Mouse (Mus musculus): ENCODE results near the gene Ivd. TPM values are rescaled to one million over a fixed set of nuclear protein-coding genes. Genes with fewer than 3 reads are reported as not detected.

Gene Ivd
- polyA plus RNA-seq, 1 experiment from 2014 or later, result 50.4 TPM

Other genes starting within 250 kb of the Ivd start
- gene Pak6, start 198.7 kb upstream of the Ivd start, polyA plus RNA-seq (2015; fragmentation: Nextera tagmentation; extraction: Ambion mirVana), result 26.0 and 36.4 TPM in 2 replicates
- gene Ankrd63, start 158.0 kb upstream of the Ivd start, polyA plus RNA-seq (2015; fragmentation: Nextera tagmentation; extraction: Ambion mirVana), result 0.43 and 0.46 TPM in 2 replicates
- gene Plcb2, start 133.5 kb upstream of the Ivd start, polyA plus RNA-seq (2015; fragmentation: Nextera tagmentation; extraction: Ambion mirVana), result 0.63 and 1.2 TPM in 2 replicates
- 24.4 and 27.0 TPM in 2 replicates for gene Inafm2, start 116.2 kb upstream of the Ivd start, polyA plus RNA-seq (2015; fragmentation: Nextera tagmentation; extraction: Ambion mirVana)
- 1.3 and 1.6 TPM in 2 replicates for gene Ccdc9b, start 99.3 kb upstream of the Ivd start, polyA plus RNA-seq (2015; fragmentation: Nextera tagmentation; extraction: Ambion mirVana)
- not detected in 2 replicates for gene Phgr1, start 89.2 kb upstream of the Ivd start, polyA plus RNA-seq (2015; fragmentation: Nextera tagmentation; extraction: Ambion mirVana)
- gene Disp2, start 82.2 kb upstream of the Ivd start, polyA plus RNA-seq (2015; fragmentation: Nextera tagmentation; extraction: Ambion mirVana), result 27.3 and 36.9 TPM in 2 replicates
- gene Knstrn, start 48.0 kb upstream of the Ivd start, polyA plus RNA-seq (2015; fragmentation: Nextera tagmentation; extraction: Ambion mirVana), result 49.6 and 52.6 TPM in 2 replicates
- 5.7 and 6.5 TPM in 2 replicates for gene Bahd1, start 38.4 kb downstream of the Ivd start, polyA plus RNA-seq (2015; fragmentation: Nextera tagmentation; extraction: Ambion mirVana)
- 5.4 and 6.1 TPM in 2 replicates for gene Chst14, start 64.5 kb downstream of the Ivd start, polyA plus RNA-seq (2015; fragmentation: Nextera tagmentation; extraction: Ambion mirVana)
- 41.6 and 46.1 TPM in 2 replicates for gene Ccdc32, start 167.4 kb downstream of the Ivd start, polyA plus RNA-seq (2015; fragmentation: Nextera tagmentation; extraction: Ambion mirVana)
- 5.0 and 5.1 TPM in 2 replicates for gene Rpusd2, start 172.8 kb downstream of the Ivd start, polyA plus RNA-seq (2015; fragmentation: Nextera tagmentation; extraction: Ambion mirVana)
- gene Knl1, start 185.2 kb downstream of the Ivd start, polyA plus RNA-seq (2015; fragmentation: Nextera tagmentation; extraction: Ambion mirVana), result 23.9 and 26.2 TPM in 2 replicates

Measured in forebrain, embryonic 16.5 days (tissue).